Mouse (Mus musculus): ENCODE measurements around the gene Cdk17.

The Cdk17 gene

DNA sequence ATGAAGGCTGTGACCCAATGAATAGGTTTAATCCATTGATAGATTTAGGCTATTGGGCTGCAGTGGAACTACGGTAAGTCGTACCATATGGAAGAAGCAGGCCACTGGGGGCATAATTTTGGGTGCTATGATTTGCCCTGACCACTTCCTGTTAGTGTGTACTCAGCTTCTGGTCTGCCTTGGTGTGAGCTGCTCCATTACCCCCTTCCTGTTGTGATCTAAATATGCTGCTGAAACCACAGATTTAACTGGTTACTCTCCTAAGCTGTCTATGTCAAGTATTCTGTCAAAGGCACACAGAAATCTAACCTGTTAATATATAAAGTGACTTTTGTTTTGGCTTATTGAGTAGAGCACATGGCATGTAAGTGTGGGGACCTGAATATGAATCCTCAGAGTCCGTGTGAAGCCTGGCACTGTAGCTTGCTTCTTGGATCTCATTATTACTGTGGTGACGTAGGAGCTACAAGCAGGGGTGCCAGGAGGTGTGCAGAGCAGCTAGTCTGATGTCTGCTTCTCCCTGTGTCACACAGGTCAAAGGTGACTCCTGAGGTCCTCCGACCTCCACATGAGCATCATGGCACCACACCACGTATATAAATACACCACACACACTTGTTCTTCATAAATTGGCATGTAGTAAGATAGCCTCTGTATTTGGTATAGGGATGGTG is 10.6 kb downstream of the Cdk17 start:
- no peak for DNase-seq (ENCODE audit: low read depth, low spot score)

DNA sequence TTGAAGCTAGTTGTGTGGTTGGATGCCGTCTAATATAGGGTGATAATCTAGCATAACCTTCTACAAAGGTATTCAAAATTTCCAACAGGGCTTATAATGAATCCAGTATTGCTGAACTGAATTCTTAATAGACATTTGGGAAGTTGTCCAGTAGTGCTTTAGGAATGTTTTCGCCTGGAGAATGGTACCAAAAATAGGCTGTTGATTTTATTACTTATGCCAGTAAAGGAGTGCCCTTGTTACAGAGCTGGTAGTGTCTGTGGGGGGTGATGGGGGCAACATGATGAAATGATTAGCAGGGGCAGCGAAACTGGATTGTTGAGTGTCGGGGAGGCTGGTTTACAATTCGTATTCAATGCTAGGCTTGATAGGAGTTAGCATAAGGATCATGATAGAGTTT is 16.8 kb downstream of the Cdk17 start:
- no peak for DNase-seq (ENCODE audit: low read depth, low spot score)

DNA sequence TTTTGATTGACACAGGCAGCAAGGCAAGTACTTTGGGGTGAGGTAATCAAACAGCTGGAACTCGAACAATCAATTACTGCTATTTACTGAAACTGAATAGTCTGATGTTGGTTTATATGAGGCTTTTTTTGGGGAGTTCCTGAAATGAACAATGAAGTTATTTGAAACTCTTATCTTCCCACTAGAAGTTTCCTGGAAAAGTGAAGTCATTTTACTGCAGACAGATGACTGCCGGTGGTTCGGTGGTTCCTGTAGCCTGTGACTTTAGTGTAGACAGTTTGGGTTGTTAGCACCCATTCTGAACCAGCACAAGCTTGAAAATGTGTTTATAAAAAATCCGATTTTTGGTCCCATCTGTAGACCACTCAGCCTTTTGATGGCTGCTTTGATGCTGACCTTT is 17.2 kb downstream of the Cdk17 start:
- DNase-seq (ENCODE audit: low read depth, low spot score): no peak

DNA sequence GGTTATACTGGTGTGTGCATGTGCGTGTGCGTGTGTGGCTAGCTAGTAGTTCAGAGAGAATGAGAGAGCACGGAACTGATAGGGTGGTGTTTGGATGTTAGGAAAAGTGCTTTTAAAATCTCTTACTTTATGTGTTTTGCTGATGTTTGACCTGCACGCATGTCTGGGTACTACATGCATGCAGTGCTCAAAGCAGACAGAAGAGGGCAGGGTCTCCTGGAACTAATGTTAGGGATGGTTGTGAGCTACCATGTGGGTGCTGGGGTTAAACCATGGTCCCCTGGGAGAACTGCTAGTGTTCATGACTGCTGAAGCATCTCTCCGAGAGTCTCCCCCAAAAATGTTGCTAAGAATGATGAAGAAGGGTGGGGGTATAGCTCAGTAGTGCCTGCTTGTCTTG is 18.0 kb downstream of the Cdk17 start:
- DNase-seq (ENCODE audit: low read depth, low spot score): no peak

DNA sequence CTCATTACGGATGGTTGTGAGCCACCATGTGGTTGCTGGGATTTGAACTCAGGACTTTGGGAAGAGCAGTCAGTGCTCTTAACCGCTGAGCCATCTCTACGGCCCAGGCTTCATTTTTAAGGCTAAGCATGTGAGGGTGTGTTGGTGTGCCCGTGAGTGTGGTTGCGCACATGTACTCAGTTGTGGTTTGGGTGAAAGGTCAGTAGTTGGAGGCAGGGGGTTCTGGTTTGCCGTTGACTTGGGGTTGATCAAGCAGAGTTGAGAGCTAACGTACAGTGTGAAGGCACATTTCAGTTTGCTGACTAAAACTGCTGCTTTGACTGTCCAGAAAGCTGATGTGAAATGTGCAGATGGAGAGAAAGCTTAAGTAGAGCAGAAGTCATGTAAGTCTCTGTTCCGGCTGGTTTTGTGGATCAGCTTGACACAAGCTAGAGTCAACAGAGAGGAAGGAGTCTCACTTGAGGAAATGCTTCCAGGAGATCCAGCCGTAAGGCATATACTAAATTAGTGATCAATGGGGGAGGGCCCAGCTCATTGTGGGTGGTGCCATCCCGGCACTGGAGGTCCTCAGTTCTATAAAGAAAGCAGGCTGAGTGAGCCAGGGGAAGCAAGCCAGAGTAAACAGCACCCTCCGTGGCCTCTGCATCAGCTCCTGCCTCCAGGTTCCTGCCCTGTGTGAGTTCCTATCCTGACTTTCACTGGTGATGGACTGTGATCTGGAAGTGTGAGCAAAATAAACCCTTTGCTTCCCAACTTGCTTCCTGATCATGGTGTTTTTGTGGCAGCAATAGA is 19.2 kb downstream of the Cdk17 start:
- DNase-seq (ENCODE audit: low read depth, low spot score): no peak

DNA sequence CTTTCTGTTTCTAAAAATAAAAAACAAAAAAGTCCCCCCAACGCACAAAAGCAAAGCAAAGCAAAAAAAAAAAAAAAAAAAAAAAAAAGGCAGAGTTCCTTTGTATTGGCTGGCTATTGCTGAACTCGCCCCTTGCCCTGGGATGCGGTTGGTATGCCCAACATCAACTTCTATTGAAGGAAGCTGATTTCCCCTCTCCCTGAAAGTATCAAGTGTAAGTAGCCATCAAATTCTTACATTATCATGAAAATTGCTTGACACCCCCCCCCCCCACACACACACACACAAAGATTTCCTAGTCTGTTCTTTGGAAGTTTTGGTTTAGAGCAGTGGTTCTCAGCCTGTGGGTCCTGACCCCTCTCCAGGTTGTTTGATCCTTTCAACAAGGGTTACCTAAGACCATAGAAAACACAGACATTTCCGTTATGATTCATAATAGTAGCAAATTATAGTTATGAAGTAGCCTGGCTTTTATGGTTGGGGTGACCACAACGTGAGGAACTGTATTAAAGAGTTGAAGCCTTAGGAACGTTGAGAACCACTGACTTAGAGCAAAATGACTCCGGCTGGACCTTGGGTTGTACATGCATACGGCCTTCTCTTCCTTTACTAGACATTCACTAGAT is 23.8 kb downstream of the Cdk17 start:
- no peak for DNase-seq (ENCODE audit: low read depth, low spot score)

DNA sequence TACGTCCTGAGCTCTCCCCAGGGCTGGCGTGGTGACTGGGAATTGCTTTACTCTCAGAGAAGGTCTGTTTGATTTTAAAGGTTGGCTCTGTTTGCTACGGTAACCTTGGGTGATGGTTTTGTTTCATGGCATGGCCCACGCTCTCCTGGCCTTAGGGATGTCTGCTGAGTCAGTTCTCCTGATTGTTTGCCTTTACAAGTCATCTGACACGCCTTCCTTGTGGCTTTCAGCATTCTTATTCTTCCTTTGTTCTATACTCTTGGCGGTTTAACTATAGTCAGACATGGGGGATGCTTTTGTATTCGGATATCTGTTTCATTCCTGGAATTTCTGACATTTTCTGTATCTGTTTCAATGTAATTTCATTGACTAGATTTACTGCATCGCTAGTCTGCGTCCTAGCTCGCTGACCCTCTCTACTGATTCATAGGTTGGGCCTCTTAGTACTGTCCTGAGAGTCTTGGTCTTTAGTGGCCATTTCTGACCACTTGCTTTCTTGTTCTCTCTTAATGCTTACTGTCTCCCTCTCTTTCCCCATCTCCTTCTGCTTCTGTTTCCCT is 27.8 kb downstream of the Cdk17 start:
- DNase-seq (ENCODE audit: low read depth, low spot score): no peak

DNA sequence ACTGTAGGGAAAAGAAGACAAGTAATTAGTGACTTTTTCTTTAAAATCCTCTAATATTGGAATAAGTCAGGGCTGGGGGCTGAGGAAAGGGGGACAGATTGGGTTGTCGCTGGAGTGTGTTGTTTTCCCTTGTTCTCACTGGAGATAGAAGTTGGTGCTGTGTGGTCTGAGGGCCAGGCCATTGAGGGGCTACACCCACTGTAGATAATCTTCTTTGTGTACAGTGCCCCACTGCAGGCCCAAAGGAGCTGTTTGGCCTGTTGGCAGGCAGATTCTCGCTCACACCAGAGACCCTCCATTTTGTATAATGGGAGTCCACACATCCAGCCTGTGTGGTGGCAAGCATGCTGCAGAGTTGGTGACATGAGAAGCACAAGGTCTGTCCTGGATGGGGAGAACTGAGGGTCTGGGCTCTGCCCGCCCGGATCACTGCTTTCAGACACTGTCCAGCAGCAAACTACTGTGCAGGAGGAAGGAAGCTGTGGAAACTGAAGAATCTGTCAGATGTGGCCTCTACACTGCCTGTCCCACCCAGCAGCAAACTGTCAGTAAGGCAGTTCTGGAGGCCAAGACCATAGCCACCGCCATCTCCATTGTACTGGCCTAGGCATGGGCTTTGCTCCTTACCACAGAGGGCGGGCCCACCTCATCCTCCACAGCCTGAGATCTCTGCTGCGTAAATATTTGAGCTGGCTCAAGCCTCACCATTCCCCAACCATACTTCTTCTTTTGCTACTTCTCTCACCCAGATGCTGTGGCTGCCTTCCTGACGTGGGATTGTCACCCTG is 30.0 kb downstream of the Cdk17 start:
- no peak for DNase-seq (ENCODE audit: low read depth, low spot score)

DNA sequence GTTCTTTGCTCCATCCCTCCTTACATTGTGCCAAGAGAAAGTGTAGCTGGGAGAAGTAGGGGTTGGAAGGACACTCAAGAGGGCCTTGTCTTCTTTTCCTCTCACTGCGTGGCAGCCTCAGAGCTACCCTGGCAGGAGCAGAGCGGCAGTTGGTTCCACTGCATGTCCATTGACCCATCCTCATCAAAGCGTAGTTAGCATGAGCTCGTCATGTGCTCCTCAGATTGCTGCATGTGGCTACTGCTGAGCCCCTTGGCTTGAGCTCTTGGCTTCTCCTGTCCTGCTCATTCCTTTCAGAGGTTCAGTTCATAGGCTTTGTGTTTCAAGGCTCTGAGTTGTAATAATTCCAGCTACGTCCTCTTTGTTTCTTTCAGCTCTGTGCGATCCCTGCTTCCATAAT is 36.4 kb downstream of the Cdk17 start:
- DNase-seq (ENCODE audit: low read depth, low spot score): no peak

DNA sequence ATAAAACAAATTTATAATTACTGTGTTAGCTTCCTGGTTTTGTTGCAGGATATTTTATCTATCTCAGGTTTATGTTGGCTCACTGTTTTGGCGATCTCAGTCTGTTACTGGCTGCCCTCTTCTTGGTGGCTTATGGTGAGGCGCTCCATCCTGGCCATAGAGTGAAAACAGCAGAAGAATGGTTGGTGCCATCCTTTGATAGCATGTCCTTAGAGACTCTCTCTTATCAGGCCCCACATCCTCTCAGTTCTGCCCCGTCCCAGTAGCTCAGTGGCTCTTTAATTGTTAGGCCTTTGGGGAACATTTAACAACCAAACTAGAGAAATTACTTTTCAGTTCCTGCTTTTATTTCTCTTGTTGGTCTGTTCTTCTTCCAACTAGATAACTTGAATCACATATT is 38.3 kb downstream of the Cdk17 start:
- no peak for DNase-seq (ENCODE audit: low read depth, low spot score)

DNA sequence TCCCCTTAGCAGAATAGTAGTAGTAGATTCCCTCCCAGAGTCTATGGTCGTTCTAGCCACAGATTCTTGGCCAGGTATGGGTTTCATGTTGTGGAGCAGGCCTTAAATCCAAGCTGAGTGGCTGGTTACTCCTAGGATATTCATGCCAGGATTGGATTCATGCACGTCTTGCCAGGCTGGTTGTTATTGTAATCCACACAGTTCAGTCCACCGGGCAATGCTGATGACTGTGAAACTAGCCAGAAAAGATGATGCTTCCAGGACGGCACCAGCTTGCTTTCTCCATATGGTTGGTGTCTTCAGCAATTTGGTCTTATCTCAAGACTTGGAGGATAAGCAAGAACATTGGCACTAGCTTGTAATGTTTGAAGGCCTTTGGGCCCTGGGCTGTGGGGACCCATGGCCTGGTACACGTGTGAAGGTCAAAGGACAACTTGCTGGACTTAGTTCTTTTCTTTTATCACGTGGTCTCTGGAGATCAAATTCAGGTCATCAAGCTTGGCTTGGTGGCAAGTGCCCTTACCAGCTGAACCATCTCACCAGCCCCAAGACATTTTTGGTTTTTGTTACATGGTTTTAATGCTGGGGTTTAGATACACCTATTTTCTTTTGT is 41.3 kb downstream of the Cdk17 start:
- DNase-seq (ENCODE audit: low read depth, low spot score): no peak

DNA sequence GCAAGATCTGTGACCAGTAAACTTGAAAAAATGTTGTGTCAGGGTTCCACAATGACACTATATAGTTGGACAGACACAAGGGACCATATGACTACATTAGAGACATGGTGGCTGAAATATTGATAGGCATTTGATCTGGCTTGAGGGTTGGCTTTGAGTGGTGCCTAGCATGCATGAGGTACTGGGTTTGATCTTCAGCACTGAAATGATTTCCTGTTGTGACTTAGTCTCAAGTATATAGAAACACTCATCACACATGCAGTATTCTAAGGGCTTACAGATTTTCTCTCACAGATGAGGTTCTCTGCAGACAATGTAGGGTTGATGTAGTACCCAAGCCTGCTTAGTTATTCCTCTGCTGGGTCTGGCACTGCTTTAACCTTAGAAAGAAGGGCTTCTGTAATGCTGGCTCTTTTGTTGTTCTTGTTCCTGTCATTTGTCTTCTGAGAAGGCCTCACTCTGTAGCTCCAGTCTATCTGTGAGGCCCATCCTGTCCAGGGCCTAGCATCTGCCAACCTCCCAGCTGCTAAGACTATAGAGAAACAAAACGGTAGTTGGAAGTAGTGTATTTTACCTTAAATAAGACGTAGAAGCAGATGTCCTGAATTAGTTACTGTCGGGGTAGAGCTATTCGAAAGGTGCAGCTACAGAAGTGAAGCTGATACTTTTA is 44.7 kb downstream of the Cdk17 start:
- DNase-seq (ENCODE audit: low read depth, low spot score): no peak

DNA sequence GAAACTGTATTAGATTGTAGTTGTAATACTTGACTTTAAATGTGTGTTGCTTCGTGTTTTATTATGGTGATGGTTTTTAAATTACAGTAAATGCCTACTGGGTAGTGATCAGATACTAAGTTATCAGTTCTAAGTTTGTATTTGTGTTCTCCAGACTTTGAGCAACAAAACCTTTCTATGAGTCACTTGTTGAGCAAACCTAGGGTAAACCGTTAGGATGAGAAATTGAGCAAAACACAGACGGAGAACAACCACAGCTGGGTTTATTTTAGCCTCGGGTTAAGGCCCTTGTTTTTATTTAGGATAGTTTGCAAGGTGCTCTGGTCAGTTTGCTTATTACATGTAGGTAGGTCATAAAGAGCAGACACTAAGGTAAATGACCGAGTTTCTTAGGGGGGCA is 46.5 kb downstream of the Cdk17 start:
- no peak for DNase-seq (ENCODE audit: low read depth, low spot score)

DNA sequence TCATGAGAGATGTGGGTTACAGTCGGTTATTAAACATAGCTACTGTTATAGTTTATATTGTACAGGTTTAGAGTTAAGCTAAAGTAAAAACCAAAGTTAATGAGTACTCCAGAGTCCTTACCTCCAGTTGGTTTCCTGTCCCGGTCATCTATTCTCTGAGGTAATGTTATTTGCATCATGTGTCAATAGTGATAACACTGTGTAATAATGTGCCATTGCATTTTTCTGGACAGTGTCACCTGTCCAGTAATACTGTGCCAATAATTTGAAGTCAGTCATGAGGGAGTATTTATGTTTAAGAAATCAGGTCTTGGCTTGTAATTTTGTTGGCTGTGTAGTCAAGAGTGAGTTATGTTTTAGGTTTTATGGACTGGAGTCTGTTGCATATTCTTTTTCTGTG is 52.0 kb downstream of the Cdk17 start:
- DNase-seq (ENCODE audit: low read depth, low spot score): no peak

DNA sequence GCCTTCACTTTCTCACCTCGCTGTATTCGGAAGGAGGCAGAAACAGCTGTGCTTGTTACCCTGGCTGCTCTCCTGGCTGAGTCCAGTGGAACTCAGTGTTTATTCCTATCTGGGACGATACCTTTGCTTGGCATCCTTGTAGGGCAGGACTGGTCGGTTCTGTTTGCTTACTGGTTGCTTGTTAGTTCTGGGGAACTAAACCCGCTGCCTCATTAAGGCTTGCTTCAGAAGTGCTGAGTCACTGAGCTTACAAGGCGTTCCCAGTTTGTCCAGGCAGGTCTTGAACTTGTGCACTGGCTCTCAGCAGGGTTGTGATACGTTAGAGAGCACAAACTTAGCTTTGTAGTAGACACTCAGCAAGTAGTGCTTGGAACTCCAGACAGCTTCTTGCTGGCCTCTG is 52.7 kb downstream of the Cdk17 start:
- DNase-seq (ENCODE audit: low read depth, low spot score): no peak

DNA sequence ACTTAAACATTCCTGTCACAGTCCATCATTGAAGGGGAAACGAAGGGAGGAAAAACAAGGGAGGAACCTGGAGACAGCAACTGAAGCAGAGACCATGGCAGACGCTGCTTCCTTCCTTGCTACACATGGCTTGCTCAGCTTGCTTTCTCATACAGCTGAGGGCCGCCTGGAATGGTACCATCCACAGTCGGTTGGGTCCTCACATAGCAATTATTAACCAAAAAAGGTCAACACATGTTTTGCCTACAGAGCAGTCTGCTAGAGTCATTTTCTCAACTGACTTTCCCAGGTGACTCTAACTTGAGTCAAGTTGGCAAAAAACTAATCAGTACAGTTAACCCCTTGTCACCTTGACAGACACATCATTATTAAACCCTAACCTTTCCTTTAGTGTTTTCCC is 53.6 kb downstream of the Cdk17 start:
- DNase-seq (ENCODE audit: low read depth, low spot score): no peak

DNA sequence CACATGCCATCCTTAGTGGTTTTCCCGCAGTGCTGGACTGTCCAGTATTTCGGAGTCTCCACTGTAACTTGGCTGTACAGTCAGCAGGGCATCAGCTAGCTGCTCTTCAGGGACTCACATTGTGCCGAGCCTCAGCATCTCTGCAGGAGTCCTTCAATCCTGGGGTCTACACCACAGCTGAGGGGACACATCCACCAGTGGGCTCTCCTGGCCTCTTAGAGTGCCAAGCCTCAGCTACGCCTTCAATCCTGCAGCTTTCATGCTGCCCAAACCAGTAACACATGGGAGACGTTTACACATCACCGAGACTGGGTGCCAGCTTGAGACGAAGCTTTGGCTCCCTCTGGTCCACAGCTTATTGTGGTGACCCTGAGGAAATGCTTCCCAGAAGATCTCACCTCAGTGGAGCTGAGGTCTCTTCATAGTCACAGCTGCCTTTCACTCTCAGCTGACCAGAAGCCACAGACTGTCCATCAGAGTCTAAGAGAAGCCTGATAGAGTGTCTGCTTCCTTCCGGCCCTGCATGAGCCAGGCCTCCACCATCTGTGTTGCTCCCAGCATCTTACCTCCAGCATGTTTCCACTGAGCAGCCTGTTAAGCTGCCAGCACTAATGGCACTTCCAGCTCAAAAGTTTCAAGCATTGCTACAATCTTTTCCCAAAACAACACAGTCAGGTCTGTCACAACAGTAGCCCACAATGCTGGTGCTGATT is 54.5 kb downstream of the Cdk17 start:
- no peak for DNase-seq (ENCODE audit: low read depth, low spot score)

DNA sequence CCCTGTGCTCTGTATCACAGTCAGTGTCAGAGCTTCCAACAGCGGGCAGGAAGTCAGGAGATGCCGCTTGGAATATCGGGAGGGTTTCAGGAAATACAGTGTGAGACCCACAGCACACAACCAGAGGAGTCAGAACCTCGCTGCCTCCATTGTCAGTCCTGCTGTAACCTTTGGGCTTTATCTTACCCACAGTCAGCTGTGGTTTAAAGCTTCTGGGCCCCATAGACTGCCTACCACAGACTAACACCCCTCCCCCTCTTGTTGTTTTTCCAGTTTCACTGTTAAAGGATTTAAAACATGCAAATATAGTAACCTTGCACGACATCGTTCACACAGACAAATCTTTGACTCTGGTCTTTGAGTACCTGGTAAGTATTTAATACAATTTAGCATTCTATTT is 65.1 kb downstream of the Cdk17 start:
- no peak for DNase-seq (ENCODE audit: low read depth, low spot score)

DNA sequence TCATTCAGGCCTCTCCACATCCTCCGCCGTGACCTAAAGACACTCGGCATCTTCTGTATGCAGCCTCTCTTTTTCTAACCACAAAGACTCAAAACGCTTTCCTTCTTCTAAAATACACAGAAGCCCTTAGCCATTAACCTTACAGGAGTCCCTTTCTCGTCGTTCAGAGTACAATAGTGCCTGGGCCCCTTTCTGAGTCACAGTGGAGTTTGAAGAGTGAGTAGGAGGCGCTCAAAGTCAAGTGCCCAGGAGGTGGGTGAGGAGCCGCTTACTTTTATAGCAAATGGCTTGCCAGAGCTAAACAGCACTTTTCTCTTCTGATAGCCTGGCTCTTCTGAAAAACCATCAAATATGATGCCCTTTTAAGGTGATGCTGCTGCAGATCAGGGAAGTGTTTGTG is 67.2 kb downstream of the Cdk17 start:
- DNase-seq (ENCODE audit: low read depth, low spot score): no peak

DNA sequence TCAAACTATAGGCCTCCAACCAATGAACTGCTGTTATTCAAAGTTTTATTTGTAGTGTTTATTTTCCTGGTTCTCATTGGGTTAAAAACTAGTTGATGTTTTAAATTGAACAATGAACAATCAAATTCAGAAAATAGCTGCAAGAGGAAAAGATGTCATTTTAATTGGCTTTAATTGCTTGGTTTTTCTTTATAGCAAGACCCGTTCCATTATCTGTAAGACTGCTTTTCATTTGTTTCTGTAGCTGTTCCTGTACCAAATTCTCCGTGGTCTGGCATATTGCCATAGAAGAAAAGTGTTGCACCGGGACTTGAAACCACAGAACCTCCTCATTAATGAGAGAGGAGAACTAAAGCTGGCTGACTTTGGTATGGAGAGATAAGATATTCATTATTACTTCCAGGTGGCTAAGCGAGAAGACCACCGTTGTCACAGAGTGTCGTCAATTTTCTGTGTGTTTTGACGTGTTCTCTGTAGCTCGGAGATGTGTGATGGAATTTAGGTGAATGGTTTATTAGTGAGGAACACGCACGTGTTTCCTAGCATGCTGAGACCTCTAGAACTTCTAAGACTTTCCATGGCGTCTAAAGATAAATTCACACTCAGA is 67.8 kb downstream of the Cdk17 start:
- no peak for DNase-seq (ENCODE audit: low read depth, low spot score)
